Mouse (Mus musculus) midbrain, embryonic 12.5 days (tissue): ENCODE data around the gene Ranbp17. TPM values are rescaled to one million over a fixed set of nuclear protein-coding genes. Genes with fewer than 3 reads are reported as not detected.
A peak's percentile ranks its signal among the peaks of the same experiment; 100 is the strongest.

ENCODE experiments used
- ATAC-seq: fragments of 200-750 bp; cut with Nextera tagmentation; 2 replicates; pipeline ENCODE4 v1.8.0; 2017; ENCODE audit warnings: low read depth, moderate TSS enrichment, moderate library complexity; ENCODE audit not compliant: low FRiP score
- H3K27ac ChIP-seq: fragments of 300-500 bp; sonication (generic); replicated peaks from 2 replicates; pipeline ENCODE4 v1.5.1; 2016; ENCODE audit warnings: mild to moderate bottlenecking
- H3K27me3 ChIP-seq: fragments of 300-500 bp; sonication (generic); 2 replicates; pipeline ENCODE4 v1.6.1; 2016; ENCODE audit warnings: mild to moderate bottlenecking
- H3K36me3 ChIP-seq: fragments of 300-500 bp; sonication (generic); 2 replicates; pipeline ENCODE4 v1.6.1; 2016
- H3K4me1 ChIP-seq: fragments of 300-500 bp; sonication (generic); 2 replicates; pipeline ENCODE4 v1.6.1; 2016
- H3K4me2 ChIP-seq: fragments of 300-500 bp; sonication (generic); replicated peaks from 2 replicates; pipeline ENCODE4 v1.6.1; 2016; ENCODE audit warnings: mild to moderate bottlenecking, moderate library complexity
- H3K4me3 ChIP-seq: fragments of 300-500 bp; sonication (generic); 2 replicates; pipeline ENCODE4 v1.5.1; 2016; ENCODE audit warnings: mild to moderate bottlenecking
- H3K9ac ChIP-seq: fragments of 300-500 bp; sonication (generic); replicated peaks from 2 replicates; pipeline ENCODE4 v1.6.1; 2016; ENCODE audit warnings: mild to moderate bottlenecking, moderate library complexity
- H3K9me3 ChIP-seq: fragments of 300-500 bp; sonication (generic); 2 replicates; pipeline ENCODE4 v1.6.1; 2016; ENCODE audit warnings: mild to moderate bottlenecking
- WGBS: fragments of 180-500 bp; shearing (Covaris S2); methylation state at CpG from one replicate; pipeline ENCODE4 v1.1.7; 2016; 5-methylcytosine and 5-hydroxymethylcytosine counted together
- polyA plus RNA-seq: library from polyadenylated mRNA; unstranded; fragments of >200 nt; fragmentation: Nextera tagmentation; extraction: Ambion mirVana; gene quantifications from 2 replicates; pipeline ENCODE4 v1.2.1, GENCODE M21; 2016

Gene Ranbp17
- polyA plus RNA-seq, 1 experiment from 2014 or later: 11.0 TPM

GRCm38 (mm10) chr11:33199906-33200763, 313.4 kb downstream of the Ranbp17 start:
- under 1% methylated on average over 45 of the region's 45 CpGs for WGBS
- Histone ChIP-seq H3K9ac (no peak overlapping the region), H3K36me3 (no peaks in the 10 kb centered on the region), H3K9me3 (peaks cover 7% of the 10 kb centered on the region; the same call in 1 of the 2 replicates), H3K4me1 (peaks cover 45% of the 10 kb centered on the region), H3K4me3 (peak overlapping the region; percentile 35), H3K27me3 (peaks cover 99% of the 10 kb centered on the region), H3K4me2 (peak overlapping the region; percentile 57), H3K27ac (no peak overlapping the region)
- ATAC-seq: no peak

GRCm38 (mm10) chr11:33199117-33199514, 314.4 kb downstream of the Ranbp17 start:
- Histone ChIP-seq H3K9ac (no peak overlapping the region), H3K27ac (no peak overlapping the region), H3K27me3 (peaks cover 97% of the 10 kb centered on the region), H3K36me3 (no peaks in the 10 kb centered on the region), H3K4me3 (no peak overlapping the region), H3K9me3 (peaks cover 7% of the 10 kb centered on the region; the same call in 1 of the 2 replicates), H3K4me2 (no peak overlapping the region), H3K4me1 (peaks cover 41% of the 10 kb centered on the region)
- no peak for ATAC-seq
- WGBS: 2% methylated on average over 15 of the region's 15 CpGs

- ATAC-seq: no peak
- H3K9ac ChIP-seq: no peak overlapping the region
- no peak overlapping the region for H3K4me3 ChIP-seq
- H3K36me3 ChIP-seq: no peaks in the 10 kb centered on the region
- H3K27me3 ChIP-seq: peaks cover 96% of the 10 kb centered on the region
- peaks cover 7% of the 10 kb centered on the region; the same call in 1 of the 2 replicates for H3K9me3 ChIP-seq
- 17% methylated on average over 22 of the region's 22 CpGs for WGBS
- H3K27ac ChIP-seq: no peak overlapping the region
- no peak overlapping the region for H3K4me2 ChIP-seq
- H3K4me1 ChIP-seq: peaks cover 35% of the 10 kb centered on the region
Measured at GRCm38 (mm10) chr11:33198351-33199116, 315.0 kb downstream of the Ranbp17 start.

GRCm38 (mm10) chr11:33197673-33198072, 315.9 kb downstream of the Ranbp17 start:
- H3K9me3 ChIP-seq: peaks cover 7% of the 10 kb centered on the region; the same call in 1 of the 2 replicates
- H3K4me2 ChIP-seq: no peak overlapping the region
- no peak overlapping the region for H3K4me3 ChIP-seq
- H3K27me3 ChIP-seq: peaks cover 95% of the 10 kb centered on the region
- WGBS: 15% methylated on average over 15 of the region's 15 CpGs
- H3K27ac ChIP-seq: no peak overlapping the region
- H3K36me3 ChIP-seq: no peaks in the 10 kb centered on the region
- H3K4me1 ChIP-seq: peaks cover 27% of the 10 kb centered on the region
- no peak overlapping the region for H3K9ac ChIP-seq
- ATAC-seq: no peak

GRCm38 (mm10) chr11:33197133-33197514, 316.4 kb downstream of the Ranbp17 start:
- H3K27ac ChIP-seq: no peak overlapping the region
- H3K4me3 ChIP-seq: no peak overlapping the region
- no peak overlapping the region for H3K4me2 ChIP-seq
- peaks cover 90% of the 10 kb centered on the region for H3K27me3 ChIP-seq
- ATAC-seq: no peak
- WGBS: 28% methylated on average over 13 of the region's 13 CpGs
- peaks cover 7% of the 10 kb centered on the region; the same call in 1 of the 2 replicates for H3K9me3 ChIP-seq
- H3K9ac ChIP-seq: no peak overlapping the region
- peaks cover 22% of the 10 kb centered on the region for H3K4me1 ChIP-seq
- no peaks in the 10 kb centered on the region for H3K36me3 ChIP-seq

- Histone ChIP-seq H3K4me3 (no peak overlapping the region), H3K4me2 (no peak overlapping the region)
- 11% methylated on average over 24 of the region's 24 CpGs for WGBS
Measured at GRCm38 (mm10) chr11:33196447-33197132, 317.0 kb downstream of the Ranbp17 start.

GRCm38 (mm10) chr11:33195531-33196446, 317.8 kb downstream of the Ranbp17 start:
- 0 out of 2 replicates have a peak, but pooled peaks have one; percentile 31 for ATAC-seq
- 2% methylated on average over 25 of the region's 25 CpGs for WGBS
- no peak overlapping the region for H3K9ac ChIP-seq
- H3K27ac ChIP-seq: no peak overlapping the region
- no peak overlapping the region for H3K4me3 ChIP-seq
- H3K9me3 ChIP-seq: peaks cover 7% of the 10 kb centered on the region; the same call in 1 of the 2 replicates
- H3K27me3 ChIP-seq: peaks cover 86% of the 10 kb centered on the region
- H3K36me3 ChIP-seq: no peaks in the 10 kb centered on the region
- no peak overlapping the region for H3K4me2 ChIP-seq
- peaks cover 11% of the 10 kb centered on the region for H3K4me1 ChIP-seq

More at GRCm38 (mm10) chr11:33196447-33197132, 317.0 kb downstream of the Ranbp17 start:
- Histone ChIP-seq H3K36me3 (no peaks in the 10 kb centered on the region), H3K27ac (no peak overlapping the region), H3K9me3 (peaks cover 7% of the 10 kb centered on the region; the same call in 1 of the 2 replicates), H3K9ac (no peak overlapping the region), H3K4me1 (peaks cover 19% of the 10 kb centered on the region), H3K27me3 (peaks cover 86% of the 10 kb centered on the region)
- no peak for ATAC-seq

GRCm38 (mm10) chr11:33195061-33195460, 318.5 kb downstream of the Ranbp17 start:
- Histone ChIP-seq H3K36me3 (no peaks in the 10 kb centered on the region), H3K9me3 (peaks cover 7% of the 10 kb centered on the region; the same call in 1 of the 2 replicates), H3K4me2 (no peak overlapping the region), H3K27ac (no peak overlapping the region), H3K4me3 (no peak overlapping the region), H3K9ac (no peak overlapping the region), H3K4me1 (peaks cover 4% of the 10 kb centered on the region), H3K27me3 (peaks cover 86% of the 10 kb centered on the region)
- ATAC-seq: no peak
- WGBS: 21% methylated on average over 7 of the region's 7 CpGs

GRCm38 (mm10) chr11:33193695-33194094, 319.9 kb downstream of the Ranbp17 start:
- H3K27me3 ChIP-seq: peaks cover 73% of the 10 kb centered on the region
- no peaks in the 10 kb centered on the region for H3K36me3 ChIP-seq
- H3K4me3 ChIP-seq: peak overlapping the region; percentile 19; the same call in 1 of the 2 replicates
- H3K4me1 ChIP-seq: peaks cover 3% of the 10 kb centered on the region; the same call in 1 of the 2 replicates
- H3K9me3 ChIP-seq: peaks cover 7% of the 10 kb centered on the region; the same call in 1 of the 2 replicates
- H3K9ac ChIP-seq: no peak overlapping the region
- H3K27ac ChIP-seq: no peak overlapping the region
- ATAC-seq: peak; percentile 83
- under 1% methylated on average over 12 of the region's 12 CpGs for WGBS
- peak overlapping the region; percentile 33 for H3K4me2 ChIP-seq

- no peak overlapping the region for H3K4me2 ChIP-seq
- 81% methylated on average over 3 of the region's 3 CpGs for WGBS
- no peak for ATAC-seq
- H3K4me1 ChIP-seq: peaks cover 19% of the 10 kb centered on the region
- H3K36me3 ChIP-seq: no peaks in the 10 kb centered on the region
- no peak overlapping the region for H3K27ac ChIP-seq
- no peak overlapping the region for H3K9ac ChIP-seq
- no peak overlapping the region for H3K4me3 ChIP-seq
- no peaks in the 10 kb centered on the region for H3K9me3 ChIP-seq
- peaks cover 51% of the 10 kb centered on the region for H3K27me3 ChIP-seq
Measured at GRCm38 (mm10) chr11:33181804-33182203, 331.7 kb downstream of the Ranbp17 start.
